Mouse (Mus musculus): ENCODE measurements at regions not wholly inside any gene's neighbourhood (a gene's known extent, or its start where the extent isn't known, plus 50 kb on each side); places are given as distances from the start of the nearest gene placed in this dataset.

DNA sequence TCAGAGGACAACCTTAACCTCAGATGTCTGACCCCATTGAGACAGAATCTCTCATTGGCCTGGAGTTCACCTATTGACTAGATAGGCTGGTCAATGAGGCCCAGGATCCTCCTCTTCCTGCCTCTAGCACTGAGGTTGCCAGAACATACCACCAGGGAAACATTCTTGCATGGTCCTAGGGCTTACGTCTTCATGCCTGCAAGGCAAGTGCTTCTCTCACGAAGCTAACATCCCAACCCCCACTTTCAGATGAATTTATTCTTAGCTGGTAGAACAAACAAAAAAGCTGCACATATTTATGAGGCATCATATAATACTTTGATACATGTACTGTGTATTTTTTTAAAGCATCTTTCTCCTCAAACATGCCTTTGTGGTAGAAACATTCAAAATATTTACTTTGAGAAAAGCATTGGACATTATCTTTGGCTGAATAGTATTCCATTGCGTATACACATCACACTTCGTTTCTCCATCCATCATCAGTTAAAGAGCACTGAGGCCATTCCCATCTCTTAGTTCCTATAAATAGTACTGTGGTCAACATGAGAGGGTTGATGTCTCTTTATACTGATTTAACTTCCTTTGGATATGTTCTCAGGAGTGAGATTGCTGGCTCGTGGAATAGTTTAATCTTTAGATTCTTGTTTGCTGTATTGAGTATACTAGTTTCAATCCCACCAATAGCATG, 72.2 kb upstream of the Tenm4 start:
- TF ChIP-seq POLR2A (IDR thresholded peaks at IDR 0.05; ENCODE audit: insufficient read depth, low read depth, low read length) (no peak), CTCF (IDR thresholded peaks at IDR 0.05) (no peak)
